Mouse (Mus musculus) G1E (cell line): ENCODE data around the gene Ccdc124.

ENCODE experiments used
- CTCF ChIP-seq: IDR thresholded peaks from 2 replicates; pipeline ENCODE4 v1.5.1; 2012; ENCODE audit warnings: low read depth, low read length, inconsistent platforms, mixed read lengths
- GATA1 ChIP-seq: IDR thresholded peaks from 2 replicates; pipeline ENCODE4 v1.6.1; 2012; ENCODE audit warnings: borderline replicate concordance, low read length, inconsistent platforms, mixed read lengths
- TAL1 ChIP-seq: conservative IDR thresholded peaks from 2 replicates; pipeline ENCODE4 v1.6.1; 2012; ENCODE audit warnings: low read depth, low read length, inconsistent platforms, mixed read lengths

DNA sequence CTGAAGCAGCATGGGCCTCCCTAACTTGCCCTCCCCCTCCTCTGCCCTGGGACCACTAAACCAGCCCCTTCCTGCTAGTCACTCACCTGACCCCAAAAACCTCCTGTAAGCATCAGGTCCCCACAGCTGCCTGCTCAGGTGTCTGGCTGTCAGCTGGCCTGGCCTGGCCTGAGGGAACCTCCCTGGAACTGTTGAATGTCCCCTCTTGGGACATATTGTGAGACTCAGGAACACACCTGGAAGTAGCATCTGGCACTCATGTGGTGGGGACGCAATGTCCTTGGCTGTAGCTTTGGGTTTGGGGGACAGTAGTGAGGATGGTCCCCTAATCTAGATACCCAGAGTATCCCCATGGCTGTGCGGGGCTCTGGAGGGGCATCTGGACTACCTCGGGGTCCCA is 39.7 kb downstream of the Ccdc124 start:
- TF ChIP-seq CTCF (no peak), GATA1 (no peak), TAL1 (no peak)
